Mouse (Mus musculus) left cerebral cortex, postnatal 25 days (tissue): ENCODE data around the gene Spsb2. TPM values are rescaled to one million over a fixed set of nuclear protein-coding genes. Genes with fewer than 3 reads are reported as not detected.

Experiments
- DNase-seq, 2 experiments: peaks; one replicate each; pipeline ENCODE4 v3.0.0; 2022; ENCODE audit warnings: low spot score in 2 of 2, mixed read lengths in 1 of 2
- intact Hi-C: fragments of 180-260 bp; cut with DNase I; formaldehyde crosslinking; loops from one replicate; pipeline ENCODE4 v1.15.1; 2025
- total RNA-seq, 2 experiments: library from RNA; stranded (reverse); gene quantifications; 2 replicates each; pipeline ENCODE4 v1.2.3; 2021

Gene Spsb2
- total RNA-seq, result 1 to 10 TPM; 4.4 to 5.2 TPM

- intact Hi-C loops, result loop anchor here (1.0 kb wide), 1 partner anchor 39 kb away; the partner anchor contains the start of gene Eno2
- peak; percentile 37 to 50 for DNase-seq
These were observed at the start of gene Spsb2 for GRCm38 (mm10) chr6:124808358-124809012. Gene Spsb2 (plus strand): TSS chr6:124808661.

GRCm38 (mm10) chr6:124758849-124759232 is 49.6 kb upstream of the Spsb2 start:
- intact Hi-C loops, result loop anchor here (2.0 to 5.0 kb wide), 3 partner anchors 14 to 97 kb away; partner anchors contain the start of genes Emg1, Lpcat3 and Phb2
- no peak for DNase-seq

DNA sequence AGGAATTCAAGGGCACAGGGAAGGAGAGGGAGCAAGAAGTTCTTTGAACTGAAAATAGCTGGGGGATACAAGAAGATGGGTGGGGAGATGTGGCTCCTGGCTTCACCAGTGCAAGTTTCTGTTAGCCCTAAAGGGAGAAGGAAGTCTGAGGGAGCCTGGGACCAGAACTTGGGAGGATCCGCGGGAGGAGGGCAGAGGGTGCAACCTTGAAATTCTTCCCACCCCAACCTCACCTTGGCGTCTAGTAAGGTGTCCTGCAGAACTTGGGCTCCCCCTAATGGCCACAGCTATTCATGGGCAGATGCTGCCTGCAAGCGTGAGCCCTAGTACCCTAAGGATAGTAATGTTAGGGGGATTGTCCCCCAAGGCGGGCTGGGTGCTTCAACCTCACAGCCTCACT is 49.2 kb upstream of the Spsb2 start:
- intact Hi-C loops, result loop anchor here (2.0 to 5.0 kb wide), 3 partner anchors 14 to 97 kb away; partner anchors contain the start of genes Emg1, Lpcat3 and Phb2
- peak; percentile 83 to 86 for DNase-seq

- no peak for DNase-seq
- intact Hi-C loops, result no loop called here
These were observed 42.5 kb upstream of the Spsb2 start for GRCm38 (mm10) chr6:124765951-124766350.

GRCm38 (mm10) chr6:124767536-124767919 is 40.9 kb upstream of the Spsb2 start:
- intact Hi-C loops, result no loop called here
- DNase-seq, result no peak

GRCm38 (mm10) chr6:124767920-124768703 is 40.3 kb upstream of the Spsb2 start:
- intact Hi-C loops, result loop anchor here (2.0 kb wide), 1 partner anchor 37 kb away; no protein-coding TSS in a partner anchor
- peak in 1 of 2 experiments; percentile 76 for DNase-seq

- intact Hi-C loops, result loop anchor here (1.0 to 2.0 kb wide), 2 partner anchors 36 to 41 kb away; no protein-coding TSS in a partner anchor
- DNase-seq, result no peak
These were observed 39.8 kb upstream of the Spsb2 start for GRCm38 (mm10) chr6:124768704-124769044.

DNA sequence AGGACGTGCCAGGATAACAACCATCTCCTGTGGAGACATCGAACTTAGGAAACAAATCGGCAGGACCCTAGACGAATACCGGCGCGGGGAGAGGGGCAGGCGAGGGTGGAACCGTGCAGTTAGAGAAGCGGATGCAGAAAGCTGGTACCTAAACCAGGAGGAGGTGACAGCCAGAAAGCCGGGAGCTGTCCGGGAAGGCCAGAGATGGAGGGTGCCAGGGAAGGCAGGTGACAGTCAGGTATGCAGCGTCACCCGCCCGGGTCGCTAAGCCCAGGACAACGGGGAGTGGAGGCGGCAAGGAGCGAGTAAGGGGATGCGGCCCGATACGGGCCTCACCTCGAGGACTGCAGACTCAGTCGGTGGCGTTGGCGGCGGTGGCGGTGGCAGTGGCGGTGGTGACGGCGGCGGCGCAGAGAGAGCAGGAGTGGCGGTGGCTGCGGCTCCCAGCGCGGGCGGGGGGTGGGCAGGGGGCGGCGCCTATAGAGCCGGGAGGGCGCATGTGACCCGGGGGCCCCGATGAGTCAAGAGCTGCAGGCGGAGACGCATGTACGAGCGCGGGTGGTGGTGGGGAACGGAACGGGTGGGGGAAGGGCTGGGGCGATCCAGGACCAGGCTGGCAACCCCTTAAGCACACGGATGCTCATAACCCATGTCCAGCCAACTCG is 39.2 kb upstream of the Spsb2 start, which contains the start of gene Eno2:
Gene Eno2 (minus strand): TSS at position 573 of the 665 bp plus-strand sequence.
- peak; percentile 81 to 84 for DNase-seq
- intact Hi-C loops, result loop anchor here (1.0 to 2.0 kb wide), 2 partner anchors 36 to 40 kb away; no protein-coding TSS in a partner anchor

DNA sequence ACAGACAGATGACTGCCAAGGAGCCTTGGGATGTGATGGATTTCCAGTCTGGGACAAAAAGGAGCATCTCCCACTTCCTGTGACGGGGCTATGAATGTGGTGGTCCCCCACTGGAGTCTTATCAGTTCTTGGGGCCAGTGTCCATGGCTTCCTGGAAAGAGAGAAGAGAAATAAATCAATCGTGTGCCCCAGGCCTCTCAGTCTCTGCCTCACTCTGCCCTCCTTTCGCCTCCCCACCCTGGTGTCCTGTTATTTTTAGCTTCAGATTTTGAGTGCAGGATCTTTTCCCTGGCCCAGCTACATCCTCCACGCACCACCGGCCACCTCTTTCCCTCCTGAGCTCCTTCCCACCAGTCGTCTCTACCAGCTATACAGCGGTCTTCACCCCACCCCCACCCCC is 38.4 kb upstream of the Spsb2 start:
- intact Hi-C loops, result no loop called here
- no peak for DNase-seq

DNA sequence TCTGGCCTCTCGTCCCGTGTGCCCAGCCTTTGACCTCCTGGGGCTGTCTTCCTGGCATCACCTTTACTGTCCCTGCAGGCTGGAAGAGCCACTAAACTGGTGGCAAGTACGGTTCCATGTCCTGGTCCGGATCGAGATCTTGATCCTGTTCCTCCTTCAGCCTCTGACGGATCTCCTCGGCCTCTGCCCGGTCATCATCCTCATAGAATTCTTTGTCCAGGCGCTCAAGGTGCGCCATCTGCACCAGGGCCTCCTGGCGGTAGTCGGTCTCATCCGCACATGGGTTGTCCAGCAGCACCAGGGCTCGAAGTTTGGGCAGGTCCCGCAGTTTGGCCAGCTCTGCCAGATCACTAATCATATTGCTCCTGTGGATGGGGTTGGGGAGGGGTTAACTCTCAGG is 38.0 kb upstream of the Spsb2 start:
- no peak for DNase-seq
- intact Hi-C loops, result no loop called here

GRCm38 (mm10) chr6:124779222-124779983 is 29.1 kb upstream of the Spsb2 start, which contains the start of gene Lrrc23:
Gene Lrrc23 (minus strand): TSS chr6:124779727.
- no peak for DNase-seq
- intact Hi-C loops, result no loop called here

GRCm38 (mm10) chr6:124779984-124780416 is 28.5 kb upstream of the Spsb2 start:
- DNase-seq, result no peak
- intact Hi-C loops, result no loop called here

DNA sequence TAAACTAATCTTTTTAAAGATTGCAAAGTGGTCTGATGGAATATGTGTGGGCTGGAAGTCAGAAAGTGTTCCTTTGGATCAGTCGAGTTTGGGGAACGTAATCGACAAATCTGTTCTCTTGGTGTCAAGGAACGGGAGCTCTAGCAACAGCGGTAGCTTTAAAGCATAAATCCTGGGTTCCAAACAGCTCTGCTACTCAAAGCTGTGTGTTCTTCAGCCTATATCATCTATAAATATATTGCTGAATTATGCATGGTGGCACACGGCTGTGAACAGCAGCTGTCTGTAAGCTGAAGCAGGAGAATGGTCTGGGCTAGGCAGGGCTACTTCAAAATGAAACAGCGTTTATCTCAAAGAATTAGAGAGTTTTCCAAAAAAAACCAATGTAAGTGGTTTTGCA is 27.5 kb upstream of the Spsb2 start:
- intact Hi-C loops, result no loop called here
- DNase-seq, result peak in 1 of 2 experiments; percentile 51

DNA sequence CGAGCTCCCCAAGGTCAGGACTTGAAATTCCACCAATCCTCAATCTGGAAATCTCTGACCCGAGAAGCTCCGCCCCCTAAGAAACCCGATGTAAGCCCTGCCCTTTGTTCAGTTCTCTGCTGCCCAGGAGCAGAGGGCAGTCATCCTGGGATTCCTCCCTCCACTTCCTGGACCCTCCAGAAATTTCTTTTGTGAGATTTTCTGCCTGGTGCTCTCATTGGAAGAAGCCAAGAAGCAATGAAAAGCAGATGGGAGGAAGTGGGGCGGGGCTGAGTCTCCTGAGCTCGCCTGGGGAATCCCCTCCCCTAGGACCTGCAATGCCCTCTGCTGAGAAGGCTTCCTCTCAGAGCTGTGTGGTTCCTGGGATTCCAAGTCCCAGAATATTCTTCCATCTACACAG is 26.0 kb upstream of the Spsb2 start:
- no peak for DNase-seq
- intact Hi-C loops, result no loop called here

DNA sequence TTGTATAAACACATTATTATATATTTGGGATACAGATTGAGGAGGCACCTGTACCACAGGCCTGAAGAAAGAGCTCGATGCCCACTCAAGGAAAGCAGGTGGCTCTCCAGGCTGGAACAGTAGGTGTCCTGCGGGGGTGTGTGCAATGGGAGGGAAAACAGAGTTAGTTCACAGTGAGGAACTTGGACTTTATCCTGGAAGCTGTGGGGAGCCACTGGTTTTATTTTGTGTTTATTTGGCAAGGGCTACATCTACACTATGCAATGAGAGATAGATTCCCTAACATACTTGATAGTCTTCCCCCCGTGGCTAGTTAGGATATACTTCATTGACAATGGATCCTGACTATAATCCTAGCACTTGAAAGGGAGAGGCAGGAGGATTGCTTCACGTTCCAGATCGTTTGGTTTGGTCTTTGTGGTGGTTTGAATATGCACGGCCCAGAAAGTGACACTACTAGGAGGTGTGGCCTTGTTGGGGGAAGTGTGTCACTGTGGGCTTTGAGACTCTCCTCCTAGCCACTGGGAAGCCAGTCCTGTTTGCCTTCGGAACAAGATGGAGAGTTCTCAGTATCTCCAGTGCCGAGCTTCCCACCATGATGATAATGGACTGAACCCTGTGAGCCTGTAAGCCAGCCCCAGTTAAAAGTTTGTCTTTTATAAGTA is 21.6 kb upstream of the Spsb2 start:
- intact Hi-C loops, result no loop called here
- DNase-seq, result peak in 1 of 2 experiments; percentile 69

DNA sequence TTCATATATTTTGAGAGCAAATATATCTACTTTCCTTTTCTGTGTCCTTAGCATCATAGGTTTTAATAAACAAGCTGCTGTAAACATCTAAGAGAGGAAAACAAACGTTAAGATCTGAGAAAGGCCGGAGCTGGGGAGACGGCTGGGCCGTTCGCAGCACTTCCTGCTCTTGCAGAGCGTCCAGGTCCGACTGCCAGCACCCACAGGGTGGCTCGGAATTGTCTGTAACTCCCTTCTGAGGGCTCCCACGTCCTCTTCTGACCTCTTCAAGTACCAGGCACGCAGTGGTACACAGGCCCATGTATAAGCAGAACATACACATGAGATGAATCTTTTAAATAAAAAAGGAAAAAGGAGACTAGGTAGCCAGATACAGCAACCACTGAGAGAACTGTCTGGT is 20.7 kb upstream of the Spsb2 start:
- DNase-seq, result no peak
- intact Hi-C loops, result no loop called here

- DNase-seq, result no peak
- intact Hi-C loops, result no loop called here
These were observed 18.9 kb upstream of the Spsb2 start for GRCm38 (mm10) chr6:124789519-124789918.

- intact Hi-C loops, result no loop called here
- no peak for DNase-seq
These were observed 18.3 kb upstream of the Spsb2 start for GRCm38 (mm10) chr6:124790121-124790520.

- no peak for DNase-seq
- intact Hi-C loops, result no loop called here
These were observed 16.6 kb upstream of the Spsb2 start for GRCm38 (mm10) chr6:124791911-124792310.
